Mouse (Mus musculus) hindbrain, embryonic 15.5 days (tissue): ENCODE results near the gene Grip1. TPM values are rescaled to one million over a fixed set of nuclear protein-coding genes. Genes with fewer than 3 reads are reported as not detected.

Experiments
- ATAC-seq: fragments of 200-750 bp; cut with Nextera tagmentation; 2 replicates; pipeline ENCODE4 v1.8.0; 2017; ENCODE audit warnings: low read depth, moderate number of reproducible peaks, moderate TSS enrichment; ENCODE audit not compliant: low FRiP score
- H3K27ac ChIP-seq: fragments of 300-500 bp; sonication (generic); replicated peaks from 2 replicates; pipeline ENCODE4 v1.5.1; 2015; ENCODE audit warnings: mild to moderate bottlenecking, inconsistent platforms
- H3K27me3 ChIP-seq: fragments of 300-500 bp; sonication (generic); 2 replicates; pipeline ENCODE4 v1.6.1; 2015; ENCODE audit warnings: control low read depth, inconsistent platforms
- H3K36me3 ChIP-seq: fragments of 300-500 bp; sonication (generic); 2 replicates; pipeline ENCODE4 v1.6.1; 2015; ENCODE audit warnings: control low read depth, inconsistent platforms
- H3K4me1 ChIP-seq: fragments of 300-500 bp; sonication (generic); replicated peaks from 2 replicates; pipeline ENCODE4 v1.6.1; 2015; ENCODE audit warnings: control low read depth, inconsistent platforms
- H3K4me2 ChIP-seq: fragments of 300-500 bp; sonication (generic); 2 replicates; pipeline ENCODE4 v1.6.1; 2015; ENCODE audit warnings: moderate library complexity, mild to moderate bottlenecking, inconsistent platforms
- H3K4me3 ChIP-seq: fragments of 300-500 bp; sonication (generic); 2 replicates; pipeline ENCODE4 v1.5.1; 2015; ENCODE audit warnings: mild to moderate bottlenecking, inconsistent platforms
- H3K9ac ChIP-seq: fragments of 300-500 bp; sonication (generic); 2 replicates; pipeline ENCODE4 v1.6.1; 2015; ENCODE audit warnings: inconsistent platforms
- H3K9me3 ChIP-seq: fragments of 300-500 bp; sonication (generic); 2 replicates; pipeline ENCODE4 v1.6.1; 2016; ENCODE audit warnings: control low read depth, inconsistent platforms
- WGBS: fragments of 180-500 bp; shearing (Covaris S2); methylation state at CpG from one replicate; pipeline ENCODE4 v1.1.7; 2015; 5-methylcytosine and 5-hydroxymethylcytosine counted together
- polyA plus RNA-seq: library from polyadenylated mRNA; unstranded; fragments of >200 nt; fragmentation: Nextera tagmentation; extraction: Ambion mirVana; gene quantifications from 2 replicates; pipeline ENCODE4 v1.2.1, GENCODE M21; 2015

Gene Grip1
- polyA plus RNA-seq, 1 experiment from 2014 or later = 17.3 TPM

DNA sequence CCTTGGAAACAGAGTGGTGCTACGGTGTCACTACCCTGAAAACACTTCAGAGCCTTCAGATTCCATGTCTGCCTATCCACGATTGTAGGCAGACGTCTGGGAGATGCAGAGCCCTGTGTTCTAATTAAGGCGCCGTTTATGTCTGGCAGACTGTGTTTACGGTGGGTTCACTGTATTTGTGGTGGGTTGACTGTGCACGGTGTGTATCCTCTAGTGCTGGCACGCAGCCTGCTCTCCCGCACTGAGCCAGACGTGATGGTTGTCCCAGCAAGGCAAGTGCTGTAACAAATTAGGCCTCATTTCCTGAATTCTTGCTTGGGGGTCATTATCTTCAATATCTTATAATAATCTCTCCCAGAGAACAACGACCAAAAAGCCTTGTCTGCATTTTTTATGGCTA lies 680.1 kb downstream of the Grip1 start:
- Histone ChIP-seq H3K36me3 (no peaks in the 10 kb centered on the region), H3K4me1 (0 out of 2 replicates have a peak, but pooled peaks cover 5% of the 10 kb centered on the region), H3K27me3 (no peaks in the 10 kb centered on the region), H3K9ac (no peak overlapping the region), H3K9me3 (no peaks in the 10 kb centered on the region), H3K4me3 (no peak overlapping the region), H3K27ac (no peak overlapping the region), H3K4me2 (no peak overlapping the region)
- ATAC-seq = no peak
- WGBS = 48% methylated on average over 11 of the region's 11 CpGs

DNA sequence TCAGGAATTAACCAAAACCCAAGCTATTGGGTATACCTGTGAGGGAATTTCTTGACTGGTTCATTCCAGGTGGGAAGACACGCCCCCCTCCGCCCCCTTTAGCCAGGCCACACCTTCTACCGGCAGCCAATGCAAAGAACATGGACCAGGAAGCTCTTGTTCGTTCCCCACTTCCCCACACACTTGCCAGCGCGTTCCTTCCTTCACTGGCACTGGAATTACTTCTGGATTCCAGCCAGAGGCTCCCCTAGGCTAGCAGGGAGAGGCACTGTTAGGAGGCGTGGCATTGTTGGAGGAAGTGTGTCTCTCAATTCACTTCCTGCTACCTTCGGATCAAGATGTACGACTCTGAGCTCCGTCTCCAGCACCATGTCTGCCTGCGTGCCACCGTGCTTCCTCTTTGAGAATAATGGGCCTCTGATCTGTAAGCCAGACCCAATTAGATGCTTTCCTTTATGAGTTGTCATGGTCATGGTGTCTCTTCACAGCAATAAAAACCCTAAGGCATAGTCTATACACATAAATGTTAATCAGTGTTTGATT lies 682.5 kb downstream of the Grip1 start:
- H3K27ac ChIP-seq = no peak overlapping the region
- ATAC-seq = no peak
- no peak overlapping the region for H3K4me2 ChIP-seq
- no peaks in the 10 kb centered on the region for H3K36me3 ChIP-seq
- H3K9ac ChIP-seq = no peak overlapping the region
- WGBS = 89% methylated on average over 12 of the region's 12 CpGs
- no peak overlapping the region for H3K4me3 ChIP-seq
- no peaks in the 10 kb centered on the region for H3K27me3 ChIP-seq
- 0 out of 2 replicates have a peak, but pooled peaks cover 5% of the 10 kb centered on the region for H3K4me1 ChIP-seq
- no peaks in the 10 kb centered on the region for H3K9me3 ChIP-seq

Other genes with a start within 250 kb of the Grip1 start
- gene Cand1, start 213.8 kb upstream of the Grip1 start, polyA plus RNA-seq = 45.4 and 46.7 TPM in 2 replicates